Mouse (Mus musculus) monocyte, adult 5-6 weeks (primary cell): ENCODE measurements around the gene Ube4b. TPM values are rescaled to one million over a fixed set of nuclear protein-coding genes. Genes with fewer than 3 reads are reported as not detected.

ENCODE experiments used
- ATAC-seq: fragments of 153-309, 156-312 bp; replicated peaks from 2 replicates; pipeline ENCODE4 v1.8.0; 2017; ENCODE audit warnings: mild to moderate bottlenecking; ENCODE audit not compliant: low TSS enrichment, insufficient number of reproducible peaks, severe bottlenecking, poor library complexity, low FRiP score
- total RNA-seq: library from RNA; stranded (forward); fragments of 200-1000, 200-491, 200-594 nt; gene quantifications from 3 replicates; pipeline ENCODE4 v1.2.3, GENCODE M21; 2017

Gene Ube4b
- total RNA-seq, 1 experiment from 2014 or later = 20.9 TPM

DNA sequence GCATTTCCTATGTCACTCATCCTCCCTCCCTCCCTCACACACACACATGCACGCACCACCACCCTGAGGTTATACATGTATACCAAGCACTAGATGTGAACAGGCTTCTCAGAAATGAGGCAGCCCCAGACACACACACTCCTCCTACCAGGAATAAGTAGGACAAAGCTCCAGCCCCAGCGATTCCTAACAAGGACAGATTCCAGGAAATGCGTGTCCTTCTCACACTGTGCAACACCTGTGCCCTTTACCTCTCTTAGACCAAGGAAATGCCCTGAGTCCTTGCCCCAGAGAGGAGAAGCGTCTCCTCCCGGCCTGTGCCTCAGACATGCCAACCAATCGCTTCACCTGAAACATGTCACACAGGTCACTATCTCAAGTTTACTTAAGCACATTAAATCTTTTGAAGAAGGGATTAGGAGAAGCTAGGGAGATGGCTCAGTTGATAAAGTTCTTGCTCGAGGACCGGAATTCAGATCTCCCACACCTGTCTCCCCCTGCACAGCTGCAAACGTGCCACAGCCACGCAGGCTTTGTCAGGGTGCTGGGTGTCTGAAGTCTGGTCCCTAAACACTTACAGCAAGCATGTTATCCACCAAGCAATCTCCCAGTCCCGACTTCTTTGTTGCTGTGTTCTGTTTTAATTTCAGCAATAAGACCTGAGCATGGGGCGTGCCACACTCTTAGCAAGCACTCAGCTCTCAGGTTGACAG is 25.5 kb downstream of the Ube4b start:
- ATAC-seq = no peak

GRCm38 (mm10) chr4:149399331-149399910 is 27.1 kb downstream of the Ube4b start:
- no peak for ATAC-seq

DNA sequence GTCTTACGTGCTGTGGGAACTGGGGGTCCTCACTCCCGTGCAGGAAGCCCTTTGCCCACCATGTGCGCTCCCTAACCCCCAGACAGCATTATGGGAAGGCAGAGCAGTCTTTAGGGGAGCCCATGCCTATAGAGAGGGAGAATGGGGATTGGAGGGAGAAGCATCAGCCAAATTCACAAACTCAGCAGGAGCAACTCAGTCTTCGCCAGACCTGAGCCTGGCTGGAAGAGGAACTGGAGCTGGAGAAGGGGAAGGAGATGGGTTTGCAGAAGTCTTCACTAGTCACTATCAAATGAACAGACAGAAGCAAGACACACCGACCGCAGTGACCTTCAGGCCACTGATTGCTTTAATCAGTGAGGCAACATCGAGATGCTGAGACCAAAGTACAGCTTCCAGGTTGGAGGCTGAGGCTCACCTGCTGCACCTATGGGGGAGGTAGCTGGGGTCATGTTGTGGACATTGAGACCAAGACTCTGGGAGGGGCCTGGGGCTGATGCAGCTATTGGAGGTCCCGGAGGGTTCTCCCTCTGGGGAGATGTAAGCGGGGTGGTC is 28.3 kb downstream of the Ube4b start:
- ATAC-seq = no peak

- no peak for ATAC-seq
Measured at GRCm38 (mm10) chr4:149396433-149397306, 29.9 kb downstream of the Ube4b start.

DNA sequence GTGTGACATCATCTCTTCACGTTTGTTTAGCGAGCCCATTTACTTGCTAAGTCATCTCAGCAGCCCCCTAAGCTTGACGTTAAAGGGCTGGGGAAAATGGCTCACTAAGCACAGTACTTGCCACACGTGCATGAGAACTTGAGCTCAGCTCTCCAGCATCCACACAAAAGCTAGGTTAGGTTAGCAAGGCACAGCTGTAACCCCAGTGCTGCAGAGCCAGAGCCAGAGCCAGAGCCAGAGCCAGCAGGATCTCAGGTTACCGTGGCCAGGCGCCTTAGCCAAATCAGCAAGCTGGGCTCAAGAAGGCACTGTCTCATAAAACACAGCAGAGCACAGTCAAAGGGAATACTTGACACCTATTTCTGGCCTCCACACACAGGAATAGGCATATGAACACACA is 31.0 kb downstream of the Ube4b start:
- no peak for ATAC-seq

DNA sequence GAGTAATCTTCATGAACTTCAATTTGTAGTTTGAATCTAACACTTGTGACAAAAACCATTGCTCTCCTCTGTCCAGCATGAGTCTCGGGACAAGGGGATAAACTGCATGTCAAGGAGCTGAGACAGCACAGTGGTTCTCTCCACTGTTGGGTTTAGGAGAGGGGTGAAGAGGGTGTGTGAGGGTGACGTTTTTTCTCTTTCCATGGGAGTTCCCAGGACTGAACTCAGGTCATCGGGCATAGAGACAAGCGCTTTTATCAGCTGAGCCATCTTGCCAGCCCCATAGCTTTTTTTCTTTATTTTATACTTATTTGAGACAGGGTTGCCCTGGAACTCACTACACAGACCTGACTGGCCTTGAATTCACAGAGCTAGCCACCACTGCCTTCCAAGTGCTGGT is 32.3 kb downstream of the Ube4b start:
- no peak for ATAC-seq

DNA sequence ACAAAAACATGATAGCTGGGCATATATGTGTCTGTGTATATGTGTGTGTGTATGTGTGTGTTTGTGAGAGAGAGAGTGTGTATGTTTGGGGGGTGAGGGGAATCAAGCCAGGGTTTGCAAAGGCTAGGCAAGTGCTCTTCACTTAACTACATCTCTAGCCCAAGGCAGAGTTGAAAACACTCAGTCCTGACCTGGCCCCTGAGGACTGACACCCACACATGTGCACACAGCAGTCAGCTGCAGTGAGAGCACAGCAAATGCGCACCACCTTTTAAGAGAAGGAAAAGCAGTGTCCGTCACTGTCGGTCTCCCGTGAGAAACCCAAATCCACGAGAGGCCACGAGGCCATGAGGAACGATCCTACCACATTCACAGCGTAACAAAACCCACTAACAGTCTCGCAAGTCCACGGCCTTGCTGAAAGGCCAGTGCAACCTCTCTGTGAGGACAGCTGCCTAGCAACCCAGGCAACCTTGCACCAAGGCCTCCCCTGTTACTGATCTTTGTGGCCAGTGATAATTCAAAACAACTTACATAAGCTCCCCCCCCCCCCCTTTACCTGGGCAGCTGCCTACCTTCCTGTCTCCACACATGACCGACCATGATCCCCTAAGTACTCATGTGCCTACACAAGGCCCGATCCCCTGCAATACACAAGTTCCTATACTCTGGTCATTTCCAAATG is 33.1 kb downstream of the Ube4b start:
- no peak for ATAC-seq

GRCm38 (mm10) chr4:149392359-149392758 is 34.2 kb downstream of the Ube4b start:
- no peak for ATAC-seq

GRCm38 (mm10) chr4:149381001-149381400 is 45.5 kb downstream of the Ube4b start:
- no peak for ATAC-seq

DNA sequence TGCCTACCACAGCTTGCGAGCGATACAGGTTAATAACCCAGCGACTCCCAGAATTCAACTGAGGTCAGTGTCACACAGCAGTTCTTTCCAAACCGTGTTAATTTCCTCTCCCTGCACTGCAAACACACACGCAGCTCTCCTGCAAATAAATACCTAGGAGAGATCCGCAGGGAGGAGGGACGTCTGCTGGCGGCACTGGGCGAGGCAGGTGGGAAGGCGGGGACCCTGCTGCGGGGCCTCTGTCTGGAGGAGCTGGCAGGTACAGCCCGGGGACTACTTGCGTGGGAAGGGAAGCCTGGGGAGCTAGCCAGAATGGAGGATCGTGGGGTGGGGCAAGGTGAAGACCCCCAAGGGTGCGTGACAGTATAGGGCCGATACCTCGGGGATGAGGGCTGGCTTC is 46.7 kb downstream of the Ube4b start:
- no peak for ATAC-seq

DNA sequence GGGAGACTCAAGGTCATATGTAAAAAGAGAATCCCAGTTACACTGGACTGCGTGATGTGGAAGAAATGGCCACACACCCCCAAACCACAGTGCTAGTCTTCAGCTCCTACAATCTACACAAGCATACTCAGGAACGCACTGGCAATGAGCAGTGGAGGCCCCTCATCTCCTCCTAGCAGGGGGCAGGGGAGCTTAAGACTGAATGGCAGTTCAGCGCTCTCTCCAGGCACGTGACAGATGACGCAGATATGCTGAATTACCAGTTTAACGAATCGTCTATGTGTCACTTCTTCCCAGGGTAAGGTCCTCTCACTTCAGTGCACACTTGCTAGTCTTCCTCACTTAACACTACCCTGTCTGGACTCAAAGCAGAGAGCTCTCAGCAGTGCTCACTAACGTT is 47.7 kb downstream of the Ube4b start:
- no peak for ATAC-seq

DNA sequence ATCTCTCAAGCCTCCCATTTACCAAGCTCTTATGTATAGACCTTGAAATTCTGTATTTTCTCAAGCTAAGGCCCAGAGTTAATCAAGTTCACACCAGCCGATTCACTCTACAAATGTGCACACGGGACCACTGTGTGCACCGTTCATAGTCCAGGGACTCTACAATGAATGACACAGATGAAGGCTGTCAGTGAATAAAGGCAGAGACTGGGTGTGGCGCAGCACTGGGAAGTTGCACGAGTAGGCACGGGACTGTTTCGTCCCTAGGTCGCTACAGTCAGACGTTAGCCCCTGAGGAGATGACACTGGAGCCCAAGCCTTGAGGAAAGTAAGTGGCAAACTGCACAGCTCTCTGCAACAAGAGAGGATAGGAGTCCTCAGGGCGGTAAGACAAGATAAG is 50.5 kb downstream of the Ube4b start:
- no peak for ATAC-seq

DNA sequence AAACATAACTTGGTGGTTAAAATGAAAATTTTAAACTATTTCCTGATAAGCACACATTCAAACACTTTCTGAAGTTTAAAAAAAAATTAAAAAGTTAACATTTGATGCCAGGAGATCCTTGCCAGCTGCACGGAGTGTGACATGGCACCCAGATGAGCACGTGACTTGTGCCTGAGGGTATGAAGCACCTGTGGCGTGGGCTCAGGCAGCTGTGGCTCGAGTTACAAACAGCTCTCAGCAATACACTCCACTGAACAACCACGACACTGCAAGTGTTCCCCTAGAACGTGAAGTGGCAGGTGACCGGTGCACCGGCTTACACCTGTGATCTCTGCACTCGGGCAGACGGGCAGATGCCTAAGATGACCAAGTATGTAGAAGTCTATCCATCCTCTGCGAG is 51.9 kb downstream of the Ube4b start:
- ATAC-seq = no peak

- no peak for ATAC-seq
Measured at GRCm38 (mm10) chr4:149373927-149374326, 52.6 kb downstream of the Ube4b start.

GRCm38 (mm10) chr4:149373431-149373830 is 53.1 kb downstream of the Ube4b start:
- ATAC-seq = no peak

GRCm38 (mm10) chr4:149365702-149366370 is 60.7 kb downstream of the Ube4b start:
- ATAC-seq = no peak

GRCm38 (mm10) chr4:149364896-149365295 is 61.7 kb downstream of the Ube4b start:
- no peak for ATAC-seq

- ATAC-seq = no peak
Measured at GRCm38 (mm10) chr4:149361051-149361450, 65.5 kb downstream of the Ube4b start.
